ENCODE assay signal across 20 mouse cellular contexts in genomic region chr2:144373063-144373462, GRCm38 (mm10). TPM values are rescaled to one million over a fixed set of nuclear protein-coding genes. Genes with fewer than 3 reads are reported as not detected.
DNase-seq lines count a peak whose midpoint lies in the region; TF ChIP-seq lines count a peak whose summit lies in the region.
"Had no signal": no experiment of that assay in that cellular context is flagged by ENCODE, and none has a peak within 500 bp of the region (broad histone marks: within the 10 kb centered on the region; RNA-seq: fewer than 3 reads in every experiment).

No protein-coding gene starts in this region.

- H3K27ac ChIP-seq in layer of hippocampus, adult 2 months = peak overlapping the region; percentile 15; the same call in 1 of the 2 replicates
- H3K27ac ChIP-seq: embryonic facial prominence, embryonic 13.5 days; forebrain, embryonic 12.5 days; gastrocnemius, adult 2 months had no signal

- no peak overlapping the region for H3K4me3 ChIP-seq in layer of hippocampus, adult 2 months
- H3K4me3 ChIP-seq: embryonic facial prominence, embryonic 13.5 days; forebrain, embryonic 12.5 days; gastrocnemius, adult 2 months; heart, embryonic 12.5 days had no signal

- no peak for TF ChIP-seq CTCF in layer of hippocampus, adult 2 months (conservative IDR thresholded peaks at IDR 0.05)

- DNase-seq in layer of hippocampus, adult 2 months (ENCODE audit: low spot score in 2 of 2) = peak; percentile 56 to 77
- no peak for DNase-seq in layer of hippocampus, postnatal 10 days (ENCODE audit: low spot score in 2 of 2)
- DNase-seq in right cerebral cortex, adult 2 months (ENCODE audit: low spot score in 2 of 2) = peak; percentile 38 to 45
- DNase-seq in right cerebral cortex, postnatal 4 days = no peak
- DNase-seq in layer of hippocampus, adult 9-10 months (ENCODE audit: low spot score) = peak; percentile 24
- no peak for DNase-seq in lung, postnatal 14 days
- DNase-seq: adrenal gland, postnatal 14 days; cerebellum, adult 18-20 months; cerebellum, adult 9-11 months; cerebellum, postnatal 36 days; gastrocnemius, adult 2 months; gastrocnemius, postnatal 25 days; heart, postnatal 36 days had no signal

RNA-seq across cellular contexts. Expression of gene Pet117, which starts 4.3 kb away (rescaled TPM):
- total RNA-seq in layer of hippocampus, adult 2 months (2021) = 1 to 10 TPM; 7.7 to 7.9 TPM
- 1 to 10 TPM; 5.4 to 7.9 TPM for total RNA-seq in layer of hippocampus, postnatal 10 days (2021)
- total RNA-seq: CH12.LX; granulocyte monocyte progenitor cell, adult 5-6 weeks had no signal

RNA-seq across cellular contexts. Expression of gene Kat14, which starts 4.3 kb away (rescaled TPM):
- 10 to 100 TPM; 31.4 to 32.7 TPM for total RNA-seq in layer of hippocampus, adult 2 months (2021)
- 10 to 100 TPM; 26.5 to 29.3 TPM for total RNA-seq in layer of hippocampus, postnatal 10 days (2021)

RNA-seq across cellular contexts. Expression of gene Ovol2, which starts 41.1 kb away (rescaled TPM):
- 1 to 10 TPM; 1.1 TPM for total RNA-seq in layer of hippocampus, adult 2 months (2021)
- 1 to 10 TPM; 1.5 to 2.1 TPM for total RNA-seq in layer of hippocampus, postnatal 10 days (2021)
- total RNA-seq: adrenal gland, adult 18-20 months; adrenal gland, postnatal 14 days; CH12.LX; gastrocnemius, adult 2 months; gastrocnemius, postnatal 25 days; granulocyte monocyte progenitor cell, adult 5-6 weeks; heart, adult 8-10 months; heart, postnatal 36 days had no signal

Comparison
In these comparisons a context has a peak if more than half of its experiments do, and no peak if none do; other contexts are left out.
1. DNase-seq: peak in layer of hippocampus, adult 2 months (2 of 2), right cerebral cortex, adult 2 months (2 of 2) and layer of hippocampus, adult 9-10 months (single experiment); none in layer of hippocampus, postnatal 10 days (0 of 2), right cerebral cortex, postnatal 4 days (single experiment) and lung, postnatal 14 days (single experiment).